Mouse (Mus musculus): ENCODE measurements around the gene Stard3nl. TPM values are rescaled to one million over a fixed set of nuclear protein-coding genes. Genes with fewer than 3 reads are reported as not detected.

Stard3nl gene
- polyA plus RNA-seq, 1 experiment from 2014 or later, result 101 TPM

GRCm38 (mm10) chr13:19407953-19408352 is 12.4 kb upstream of the Stard3nl start:
- Histone ChIP-seq H3K36me3 (no peaks in the 10 kb centered on the region), H3K4me2 (replicated peaks) (no peak overlapping the region), H3K9me3 (no peaks in the 10 kb centered on the region), H3K4me1 (no peaks in the 10 kb centered on the region), H3K27ac (no peak overlapping the region), H3K27me3 (no peaks in the 10 kb centered on the region), H3K4me3 (no peak overlapping the region), H3K9ac (no peak overlapping the region)
- ATAC-seq (ENCODE audit: low FRiP score, low read depth), result no peak
- 90% methylated on average over 2 of the region's 2 CpGs for WGBS

- Histone ChIP-seq H3K4me3 (no peak overlapping the region), H3K27me3 (no peaks in the 10 kb centered on the region), H3K36me3 (no peaks in the 10 kb centered on the region), H3K4me1 (no peaks in the 10 kb centered on the region), H3K4me2 (replicated peaks) (no peak overlapping the region), H3K27ac (no peak overlapping the region), H3K9me3 (no peaks in the 10 kb centered on the region), H3K9ac (no peak overlapping the region)
- ATAC-seq (ENCODE audit: low FRiP score, low read depth), result no peak
- WGBS, result 74% methylated on average over 2 of the region's 2 CpGs
These were observed 9.0 kb upstream of the Stard3nl start for GRCm38 (mm10) chr13:19404623-19405022.

- Histone ChIP-seq H3K27ac (peak overlapping the region; percentile 77; the same call in 1 of the 2 replicates), H3K27me3 (no peaks in the 10 kb centered on the region), H3K4me1 (peaks cover 21% of the 10 kb centered on the region), H3K4me3 (peak overlapping the region; percentile 82), H3K4me2 (replicated peaks) (peak overlapping the region; percentile 67), H3K9ac (peak overlapping the region; percentile 88), H3K36me3 (no peaks in the 10 kb centered on the region), H3K9me3 (no peaks in the 10 kb centered on the region)
- under 1% methylated on average over 25 of the region's 25 CpGs for WGBS
- ATAC-seq (ENCODE audit: low FRiP score, low read depth), result peak; percentile 82
These were observed 552 bp downstream of the Stard3nl start for GRCm38 (mm10) chr13:19394798-19395687.

GRCm38 (mm10) chr13:19394171-19394570 is 1.4 kb downstream of the Stard3nl start:
- no peak overlapping the region for H3K27ac ChIP-seq
- no peaks in the 10 kb centered on the region for H3K27me3 ChIP-seq
- peaks cover 21% of the 10 kb centered on the region for H3K4me1 ChIP-seq
- no peak overlapping the region for H3K9ac ChIP-seq
- no peaks in the 10 kb centered on the region for H3K9me3 ChIP-seq
- 37% methylated on average over 4 of the region's 4 CpGs for WGBS
- H3K4me2 ChIP-seq (replicated peaks), result peak overlapping the region; percentile 50
- H3K36me3 ChIP-seq, result no peaks in the 10 kb centered on the region
- peak overlapping the region; percentile 82; the same call in 1 of the 2 replicates for H3K4me3 ChIP-seq
- no peak for ATAC-seq (ENCODE audit: low FRiP score, low read depth)

GRCm38 (mm10) chr13:19393731-19394130 is 1.9 kb downstream of the Stard3nl start:
- H3K27me3 ChIP-seq, result no peaks in the 10 kb centered on the region
- no peaks in the 10 kb centered on the region for H3K36me3 ChIP-seq
- H3K4me3 ChIP-seq, result peak overlapping the region; percentile 82; the same call in 1 of the 2 replicates
- no peak for ATAC-seq (ENCODE audit: low FRiP score, low read depth)
- no peaks in the 10 kb centered on the region for H3K9me3 ChIP-seq
- peak overlapping the region; percentile 50 for H3K4me2 ChIP-seq (replicated peaks)
- H3K9ac ChIP-seq, result no peak overlapping the region
- WGBS, result 85% methylated on average over 2 of the region's 2 CpGs
- peaks cover 21% of the 10 kb centered on the region for H3K4me1 ChIP-seq
- H3K27ac ChIP-seq, result no peak overlapping the region

- no peak overlapping the region for H3K27ac ChIP-seq
- no peak for ATAC-seq (ENCODE audit: low FRiP score, low read depth)
- H3K9me3 ChIP-seq, result no peaks in the 10 kb centered on the region
- H3K4me3 ChIP-seq, result no peak overlapping the region
- no peaks in the 10 kb centered on the region for H3K36me3 ChIP-seq
- no peak overlapping the region for H3K9ac ChIP-seq
- H3K4me1 ChIP-seq, result peaks cover 19% of the 10 kb centered on the region
- 75% methylated on average over 4 of the region's 4 CpGs for WGBS
- H3K27me3 ChIP-seq, result no peaks in the 10 kb centered on the region
- no peak overlapping the region for H3K4me2 ChIP-seq (replicated peaks)
These were observed 4.0 kb downstream of the Stard3nl start for GRCm38 (mm10) chr13:19391608-19392007.

GRCm38 (mm10) chr13:19390296-19390695 is 5.3 kb downstream of the Stard3nl start:
- H3K27me3 ChIP-seq, result no peaks in the 10 kb centered on the region
- peaks cover 21% of the 10 kb centered on the region for H3K4me1 ChIP-seq
- H3K36me3 ChIP-seq, result no peaks in the 10 kb centered on the region
- no peak overlapping the region for H3K4me3 ChIP-seq
- 56% methylated on average over 4 of the region's 4 CpGs for WGBS
- H3K9ac ChIP-seq, result no peak overlapping the region
- ATAC-seq (ENCODE audit: low FRiP score, low read depth), result no peak
- no peak overlapping the region for H3K4me2 ChIP-seq (replicated peaks)
- no peaks in the 10 kb centered on the region for H3K9me3 ChIP-seq
- no peak overlapping the region for H3K27ac ChIP-seq

- no peak for ATAC-seq (ENCODE audit: low FRiP score, low read depth)
- Histone ChIP-seq H3K27ac (no peak overlapping the region), H3K9ac (no peak overlapping the region), H3K9me3 (no peaks in the 10 kb centered on the region), H3K36me3 (no peaks in the 10 kb centered on the region), H3K27me3 (no peaks in the 10 kb centered on the region), H3K4me2 (replicated peaks) (no peak overlapping the region), H3K4me3 (no peak overlapping the region), H3K4me1 (peaks cover 20% of the 10 kb centered on the region)
- 47% methylated on average over 12 of the region's 12 CpGs for WGBS
These were observed 5.7 kb downstream of the Stard3nl start for GRCm38 (mm10) chr13:19389896-19390295.

- ATAC-seq (ENCODE audit: low FRiP score, low read depth), result no peak
- no peaks in the 10 kb centered on the region for H3K9me3 ChIP-seq
- H3K4me3 ChIP-seq, result no peak overlapping the region
- no peaks in the 10 kb centered on the region for H3K36me3 ChIP-seq
- WGBS, result 61% methylated on average over 1 of the region's 1 CpGs
- H3K4me1 ChIP-seq, result peaks cover 16% of the 10 kb centered on the region
- H3K27ac ChIP-seq, result no peak overlapping the region
- H3K27me3 ChIP-seq, result no peaks in the 10 kb centered on the region
- H3K4me2 ChIP-seq (replicated peaks), result no peak overlapping the region
- no peak overlapping the region for H3K9ac ChIP-seq
These were observed 6.2 kb downstream of the Stard3nl start for GRCm38 (mm10) chr13:19389434-19389833.

GRCm38 (mm10) chr13:19385226-19385625 is 10.4 kb downstream of the Stard3nl start:
- Histone ChIP-seq H3K9me3 (no peaks in the 10 kb centered on the region), H3K36me3 (no peaks in the 10 kb centered on the region; the same call in 1 of the 2 replicates), H3K27me3 (no peaks in the 10 kb centered on the region), H3K4me1 (peaks cover 5% of the 10 kb centered on the region; the same call in 1 of the 2 replicates), H3K4me2 (replicated peaks) (no peak overlapping the region), H3K4me3 (no peak overlapping the region), H3K9ac (no peak overlapping the region), H3K27ac (no peak overlapping the region)
- no peak for ATAC-seq (ENCODE audit: low FRiP score, low read depth)
- WGBS, result 84% methylated on average over 4 of the region's 4 CpGs

GRCm38 (mm10) chr13:19381112-19381828 is 14.3 kb downstream of the Stard3nl start:
- ATAC-seq (ENCODE audit: low FRiP score, low read depth), result no peak
- Histone ChIP-seq H3K27me3 (no peaks in the 10 kb centered on the region), H3K4me3 (no peak overlapping the region), H3K36me3 (no peaks in the 10 kb centered on the region; the same call in 1 of the 2 replicates), H3K27ac (no peak overlapping the region), H3K4me1 (peaks cover 7% of the 10 kb centered on the region), H3K9me3 (no peaks in the 10 kb centered on the region), H3K9ac (no peak overlapping the region), H3K4me2 (replicated peaks) (no peak overlapping the region)
- WGBS, result 77% methylated on average over 9 of the region's 9 CpGs

GRCm38 (mm10) chr13:19379313-19379712 is 16.3 kb downstream of the Stard3nl start:
- H3K36me3 ChIP-seq, result peaks cover 8% of the 10 kb centered on the region
- 69% methylated on average over 6 of the region's 6 CpGs for WGBS
- no peak for ATAC-seq (ENCODE audit: low FRiP score, low read depth)

More at GRCm38 (mm10) chr13:19379313-19379712, 16.3 kb downstream of the Stard3nl start:
- Histone ChIP-seq H3K27ac (no peak overlapping the region), H3K27me3 (no peaks in the 10 kb centered on the region), H3K4me3 (no peak overlapping the region), H3K4me2 (replicated peaks) (no peak overlapping the region), H3K9ac (no peak overlapping the region), H3K9me3 (no peaks in the 10 kb centered on the region), H3K4me1 (peaks cover 2% of the 10 kb centered on the region; the same call in 1 of the 2 replicates)

Measured in limb, embryonic 13.5 days (tissue).